Mouse (Mus musculus) hindbrain, embryonic 16.5 days (tissue): ENCODE results near the gene Tmem86a. TPM values are rescaled to one million over a fixed set of nuclear protein-coding genes. Genes with fewer than 3 reads are reported as not detected.

Experiments used
- ATAC-seq: fragments of 200-750 bp; cut with Nextera tagmentation; 2 replicates; pipeline ENCODE4 v1.8.0; 2017; ENCODE audit warnings: moderate TSS enrichment, moderate library complexity
- H3K27ac ChIP-seq: fragments of 300-500 bp; sonication (generic); 2 replicates; pipeline ENCODE4 v1.5.1; 2014; ENCODE audit warnings: low read depth, mild to moderate bottlenecking, control low read depth, low read length, moderate library complexity
- H3K27me3 ChIP-seq: fragments of 300-500 bp; sonication (generic); replicated peaks from 2 replicates; pipeline ENCODE4 v1.6.1; 2014; ENCODE audit warnings: low read length; ENCODE audit not compliant: control insufficient read depth, insufficient read depth
- H3K36me3 ChIP-seq: fragments of 300-500 bp; sonication (generic); 2 replicates; pipeline ENCODE4 v1.6.1; 2014; ENCODE audit warnings: mild to moderate bottlenecking, low read length, moderate library complexity, mixed read lengths; ENCODE audit not compliant: control insufficient read depth, insufficient read depth
- H3K4me1 ChIP-seq: fragments of 300-500 bp; sonication (generic); 2 replicates; pipeline ENCODE4 v1.6.1; 2014; ENCODE audit warnings: low read depth, low read length; ENCODE audit not compliant: control insufficient read depth, insufficient read depth
- H3K4me2 ChIP-seq: fragments of 300-500 bp; sonication (generic); 2 replicates; pipeline ENCODE4 v1.6.1; 2014; ENCODE audit warnings: mild to moderate bottlenecking, low read length, control low read depth, moderate library complexity
- H3K4me3 ChIP-seq: fragments of 300-500 bp; sonication (generic); 2 replicates; pipeline ENCODE4 v1.5.1; 2014; ENCODE audit warnings: mild to moderate bottlenecking, low read length, control low read depth, moderate library complexity
- H3K9ac ChIP-seq: fragments of 300-500 bp; sonication (generic); 2 replicates; pipeline ENCODE4 v1.6.1; 2014; ENCODE audit warnings: low read depth, mild to moderate bottlenecking, control low read depth, low read length, moderate library complexity
- H3K9me3 ChIP-seq: fragments of 300-500 bp; sonication (generic); 2 replicates; pipeline ENCODE4 v1.6.1; 2014; ENCODE audit warnings: mild to moderate bottlenecking, low read length, moderate library complexity; ENCODE audit not compliant: control insufficient read depth
- WGBS: fragments of 180-500 bp; shearing (Covaris S2); extraction: QIAGEN DNeasy Blood & Tissue Kit; methylation state at CpG from one replicate; pipeline ENCODE4 v1.1.7; 2014; 5-methylcytosine and 5-hydroxymethylcytosine counted together
- polyA plus RNA-seq: library from polyadenylated mRNA; unstranded; fragments of >200 nt; fragmentation: Nextera tagmentation; extraction: Ambion mirVana; gene quantifications from 2 replicates; pipeline ENCODE4 v1.2.1, GENCODE M21; 2015

Gene Tmem86a
- polyA plus RNA-seq, 1 experiment from 2014 or later: 27.3 TPM

- Histone ChIP-seq H3K36me3 (peaks cover 27% of the 10 kb centered on the region), H3K27ac (no peak overlapping the region), H3K4me2 (no peak overlapping the region), H3K4me1 (no peaks in the 10 kb centered on the region), H3K4me3 (no peak overlapping the region), H3K9ac (no peak overlapping the region), H3K9me3 (no peaks in the 10 kb centered on the region), H3K27me3 (no peaks in the 10 kb centered on the region)
- ATAC-seq: no peak
- WGBS: 56% methylated on average over 3 of the region's 3 CpGs
Measured at GRCm38 (mm10) chr7:47080868-47081267, 30.5 kb downstream of the Tmem86a start.

DNA sequence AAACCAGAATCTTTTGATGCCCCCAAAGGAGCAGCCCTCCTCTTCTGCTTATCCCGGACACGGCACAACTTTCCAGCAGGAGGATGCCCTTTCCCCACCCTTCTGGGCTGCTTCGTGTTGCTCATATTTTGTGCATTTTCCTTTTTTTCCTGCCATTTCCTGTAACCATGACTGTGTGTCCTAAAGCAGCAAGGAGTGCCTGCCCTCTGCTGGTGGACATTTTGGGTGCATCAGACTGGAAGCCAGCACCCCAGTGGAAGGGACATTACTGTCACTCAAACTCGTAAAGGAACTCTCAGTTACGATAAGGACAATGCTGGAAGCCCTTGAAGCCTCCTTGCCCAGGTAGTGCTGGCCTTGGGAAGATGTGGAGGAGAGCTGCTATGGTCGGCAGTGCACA lies 30.9 kb downstream of the Tmem86a start:
- H3K9ac ChIP-seq: no peak overlapping the region
- no peaks in the 10 kb centered on the region for H3K27me3 ChIP-seq
- peaks cover 31% of the 10 kb centered on the region for H3K36me3 ChIP-seq
- H3K4me1 ChIP-seq: no peaks in the 10 kb centered on the region
- H3K9me3 ChIP-seq: no peaks in the 10 kb centered on the region
- 0 out of 2 replicates have a peak, but pooled peaks have one; percentile 12 for ATAC-seq
- H3K27ac ChIP-seq: no peak overlapping the region
- 46% methylated on average over 6 of the region's 6 CpGs for WGBS
- H3K4me3 ChIP-seq: no peak overlapping the region
- no peak overlapping the region for H3K4me2 ChIP-seq

GRCm38 (mm10) chr7:47085075-47085474 lies 34.7 kb downstream of the Tmem86a start:
- peaks cover 34% of the 10 kb centered on the region for H3K36me3 ChIP-seq
- ATAC-seq: no peak

GRCm38 (mm10) chr7:47093935-47094334 lies 43.5 kb downstream of the Tmem86a start:
- no peak overlapping the region for H3K9ac ChIP-seq
- no peaks in the 10 kb centered on the region for H3K4me1 ChIP-seq
- H3K4me3 ChIP-seq: no peak overlapping the region
- no peak overlapping the region for H3K4me2 ChIP-seq
- no peaks in the 10 kb centered on the region for H3K27me3 ChIP-seq
- no peaks in the 10 kb centered on the region for H3K9me3 ChIP-seq
- WGBS: 80% methylated on average over 5 of the region's 5 CpGs
- H3K27ac ChIP-seq: no peak overlapping the region
- ATAC-seq: no peak
- peaks cover 13% of the 10 kb centered on the region for H3K36me3 ChIP-seq

More at GRCm38 (mm10) chr7:47085075-47085474, 34.7 kb downstream of the Tmem86a start:
- Histone ChIP-seq H3K27ac (no peak overlapping the region), H3K27me3 (no peaks in the 10 kb centered on the region), H3K9me3 (no peaks in the 10 kb centered on the region), H3K4me1 (no peaks in the 10 kb centered on the region), H3K4me2 (no peak overlapping the region), H3K4me3 (no peak overlapping the region), H3K9ac (no peak overlapping the region)
- 76% methylated on average over 1 of the region's 1 CpGs for WGBS

- no peak overlapping the region for H3K4me2 ChIP-seq
- no peak overlapping the region for H3K27ac ChIP-seq
- H3K9ac ChIP-seq: no peak overlapping the region
- 81% methylated on average over 2 of the region's 2 CpGs for WGBS
- no peaks in the 10 kb centered on the region for H3K27me3 ChIP-seq
- no peaks in the 10 kb centered on the region for H3K4me1 ChIP-seq
- no peaks in the 10 kb centered on the region for H3K9me3 ChIP-seq
- H3K4me3 ChIP-seq: no peak overlapping the region
- ATAC-seq: no peak
- H3K36me3 ChIP-seq: peaks cover 13% of the 10 kb centered on the region
Measured at GRCm38 (mm10) chr7:47094969-47095368, 44.6 kb downstream of the Tmem86a start.

GRCm38 (mm10) chr7:47098044-47098443 lies 47.6 kb downstream of the Tmem86a start:
- no peak for ATAC-seq
- Histone ChIP-seq H3K9me3 (no peaks in the 10 kb centered on the region), H3K4me2 (no peak overlapping the region), H3K4me1 (no peaks in the 10 kb centered on the region), H3K9ac (no peak overlapping the region), H3K27ac (no peak overlapping the region), H3K27me3 (no peaks in the 10 kb centered on the region), H3K36me3 (peaks cover 8% of the 10 kb centered on the region; the same call in 1 of the 2 replicates), H3K4me3 (no peak overlapping the region)
- WGBS: 57% methylated on average over 7 of the region's 7 CpGs

DNA sequence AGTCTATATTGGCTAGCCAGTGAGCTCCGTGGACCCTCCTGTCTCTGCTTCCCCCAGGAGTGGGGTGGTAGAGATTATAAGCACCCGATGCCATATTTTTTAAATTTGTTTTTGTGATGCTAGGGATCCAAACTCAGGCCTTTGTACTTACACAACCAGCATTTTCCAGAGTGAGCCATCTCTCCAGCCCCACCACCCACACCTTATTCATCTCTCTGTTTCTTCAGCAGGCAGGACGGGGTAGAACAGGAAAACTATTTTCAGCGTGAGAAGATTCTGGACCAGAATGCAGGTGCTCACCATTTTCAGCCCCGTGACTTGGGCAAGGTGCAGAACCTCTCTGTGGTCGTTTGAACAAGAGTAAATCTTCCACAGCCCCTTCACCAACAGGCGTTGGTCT lies 48.9 kb downstream of the Tmem86a start:
- Histone ChIP-seq H3K4me2 (no peak overlapping the region), H3K27me3 (no peaks in the 10 kb centered on the region), H3K27ac (no peak overlapping the region), H3K9me3 (no peaks in the 10 kb centered on the region), H3K4me1 (no peaks in the 10 kb centered on the region), H3K4me3 (no peak overlapping the region), H3K9ac (no peak overlapping the region), H3K36me3 (0 out of 2 replicates have a peak, but pooled peaks cover 3% of the 10 kb centered on the region)
- WGBS: 88% methylated on average over 7 of the region's 7 CpGs
- no peak for ATAC-seq

DNA sequence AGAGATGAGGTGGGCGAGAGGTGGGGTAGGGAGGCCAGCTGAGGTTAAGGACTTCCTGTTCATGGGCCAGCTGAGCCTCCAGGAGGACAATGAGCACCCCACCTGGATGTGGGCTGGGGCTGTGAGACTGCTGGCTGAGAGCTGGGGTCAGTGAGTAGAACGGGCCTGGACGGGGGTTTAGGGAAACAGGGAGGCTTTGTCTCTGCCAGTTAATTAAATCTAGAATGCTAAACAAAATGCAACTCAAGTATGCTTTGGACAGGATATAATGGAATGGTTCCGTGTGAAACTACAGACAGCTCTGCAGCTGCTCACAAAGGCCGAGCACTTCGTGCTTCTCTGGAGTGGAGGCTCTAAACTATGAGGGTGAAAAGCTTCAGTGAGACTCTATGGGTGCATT lies 50.2 kb downstream of the Tmem86a start:
- Histone ChIP-seq H3K9ac (no peak overlapping the region), H3K36me3 (no peaks in the 10 kb centered on the region), H3K4me3 (no peak overlapping the region), H3K9me3 (no peaks in the 10 kb centered on the region), H3K4me1 (no peaks in the 10 kb centered on the region), H3K27me3 (no peaks in the 10 kb centered on the region), H3K27ac (no peak overlapping the region), H3K4me2 (no peak overlapping the region)
- ATAC-seq: 0 out of 2 replicates have a peak, but pooled peaks have one; percentile 24
- 62% methylated on average over 6 of the region's 6 CpGs for WGBS

DNA sequence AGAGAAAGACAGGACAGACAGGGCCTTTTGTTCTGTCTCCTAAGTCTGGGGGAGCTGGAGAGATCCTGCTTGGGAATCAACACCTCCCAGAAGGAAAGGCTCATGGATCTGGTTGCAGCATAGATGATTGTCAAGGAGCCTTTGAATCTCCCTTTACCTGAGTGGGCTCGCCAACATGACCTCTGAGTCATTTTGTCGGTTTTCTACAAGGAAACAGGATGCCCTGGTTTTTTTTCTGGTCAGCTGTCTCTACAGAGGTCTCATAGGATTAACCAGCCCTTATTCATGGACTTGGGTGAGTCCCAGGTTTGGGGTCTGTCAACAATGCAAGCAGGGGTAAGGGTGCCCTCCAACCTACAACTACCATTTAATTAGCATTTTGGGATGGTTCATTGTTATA lies 52.6 kb downstream of the Tmem86a start:
- WGBS: 81% methylated on average over 2 of the region's 2 CpGs

More for the DNA sequence above, 52.6 kb downstream of the Tmem86a start:
- no peaks in the 10 kb centered on the region for H3K9me3 ChIP-seq
- H3K4me1 ChIP-seq: no peaks in the 10 kb centered on the region
- no peaks in the 10 kb centered on the region for H3K27me3 ChIP-seq
- H3K27ac ChIP-seq: no peak overlapping the region
- H3K36me3 ChIP-seq: no peaks in the 10 kb centered on the region
- H3K4me3 ChIP-seq: no peak overlapping the region
- ATAC-seq: no peak
- no peak overlapping the region for H3K9ac ChIP-seq
- no peak overlapping the region for H3K4me2 ChIP-seq
